Comparison of ENCODE assay signal across 26 mouse cellular contexts in the genomic region with DNA sequence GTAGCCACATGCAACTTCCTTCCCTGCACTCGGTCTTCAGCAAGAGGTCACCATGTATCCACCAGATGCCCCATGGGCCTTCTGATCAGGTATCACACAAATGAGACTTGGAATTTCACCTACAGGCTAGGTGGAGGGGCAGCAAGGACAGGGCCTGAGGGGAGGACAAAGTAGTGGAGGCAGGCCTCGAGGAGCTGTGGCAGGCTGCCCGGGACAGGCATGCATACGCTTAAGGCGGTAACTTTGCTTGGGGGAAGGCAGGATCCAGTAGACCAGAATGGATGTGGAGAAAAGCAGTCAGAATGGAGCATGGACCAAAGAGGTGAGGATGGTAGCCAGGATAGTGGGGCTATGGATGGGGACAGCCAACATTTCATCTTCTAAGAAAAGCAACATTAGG. TPM values are rescaled to one million over a fixed set of nuclear protein-coding genes. Genes with fewer than 3 reads are reported as not detected.
DNase-seq lines count a peak whose midpoint lies in the region; ATAC-seq and TF ChIP-seq lines count a peak whose summit lies in the region.
"Had no signal": no experiment of that assay in that cellular context is flagged by ENCODE, and none has a peak within 500 bp of the region (broad histone marks: within the 10 kb centered on the region; RNA-seq: fewer than 3 reads in every experiment).

No protein-coding gene starts in this region.

- no peak for DNase-seq in heart, adult 2 months
- peak; percentile 43 to 57 for DNase-seq in kidney, postnatal 25 days
- DNase-seq in kidney, postnatal 14 days = no peak
- no peak for DNase-seq in left cerebral cortex, postnatal 14 days (ENCODE audit: low spot score in 2 of 2)
- DNase-seq: cerebellum, adult 8-10 months; gastrocnemius, postnatal 10 days; heart, adult 11 months; heart, postnatal 10 days; lung, adult 2 months; right cerebral cortex, postnatal 4 days had no signal

- H3K4me3 ChIP-seq in heart, embryonic 13.5 days = no peak overlapping the region
- H3K4me3 ChIP-seq in heart, adult 2 months = no peak overlapping the region
- peak overlapping the region; percentile 58 for H3K4me3 ChIP-seq in E14TG2a.4 (replicated peaks; ENCODE audit: low read length)
- H3K4me3 ChIP-seq in embryonic facial prominence, embryonic 13.5 days = no peak overlapping the region
- H3K4me3 ChIP-seq: erythroblast, embryonic 14.5 days; hindbrain, embryonic 12.5 days; intestine, embryonic 15.5 days; limb, embryonic 13.5 days had no signal

- no peaks in the 10 kb centered on the region for H3K27me3 ChIP-seq in heart, embryonic 13.5 days (replicated peaks)
- no peaks in the 10 kb centered on the region for H3K27me3 ChIP-seq in heart, adult 2 months (ENCODE audit: control insufficient read depth, insufficient read depth, low read length)
- no peaks in the 10 kb centered on the region for H3K27me3 ChIP-seq in E14TG2a.4 (ENCODE audit: insufficient read depth, low read length)
- H3K27me3 ChIP-seq in embryonic facial prominence, embryonic 13.5 days = no peaks in the 10 kb centered on the region
- H3K27me3 ChIP-seq: CH12.LX; hindbrain, embryonic 12.5 days; intestine, embryonic 15.5 days; limb, embryonic 13.5 days had no signal

- intact Hi-C loops in heart, adult 2 months (cut with DNase I) = no loop called here
- intact Hi-C loops in left cerebral cortex, postnatal 14 days (cut with DNase I) = no loop called here

- H3K9ac ChIP-seq in heart, embryonic 13.5 days = 0 out of 2 replicates have a peak overlapping the region, but pooled peaks have one; percentile 10
- no peak overlapping the region for H3K9ac ChIP-seq in heart, adult 2 months (ENCODE audit: low read depth, low read length)
- H3K9ac ChIP-seq in embryonic facial prominence, embryonic 13.5 days = 0 out of 2 replicates have a peak overlapping the region, but pooled peaks have one; percentile 0
- H3K9ac ChIP-seq: hindbrain, embryonic 12.5 days; intestine, embryonic 15.5 days; limb, embryonic 13.5 days had no signal

- H3K36me3 ChIP-seq in heart, embryonic 13.5 days = 0 out of 2 replicates have a peak, but pooled peaks cover 7% of the 10 kb centered on the region
- H3K36me3 ChIP-seq in heart, adult 2 months (ENCODE audit: control insufficient read depth, insufficient read depth, low read length) = no peaks in the 10 kb centered on the region
- peaks cover 68% of the 10 kb centered on the region for H3K36me3 ChIP-seq in E14TG2a.4 (ENCODE audit: insufficient read depth, low read length)
- no peaks in the 10 kb centered on the region for H3K36me3 ChIP-seq in embryonic facial prominence, embryonic 13.5 days
- H3K36me3 ChIP-seq: hindbrain, embryonic 12.5 days had no signal

- no peaks in the 10 kb centered on the region for H3K9me3 ChIP-seq in heart, embryonic 13.5 days
- H3K9me3 ChIP-seq in E14TG2a.4 (ENCODE audit: low read length) = no peaks in the 10 kb centered on the region
- H3K9me3 ChIP-seq in embryonic facial prominence, embryonic 13.5 days = no peaks in the 10 kb centered on the region
- H3K9me3 ChIP-seq: hindbrain, embryonic 12.5 days; intestine, embryonic 15.5 days; limb, embryonic 13.5 days had no signal

- H3K79me2 ChIP-seq in heart, adult 2 months (replicated peaks; ENCODE audit: control insufficient read depth, insufficient read depth, low read length) = no peaks in the 10 kb centered on the region

- H3K4me2 ChIP-seq in heart, embryonic 13.5 days = no peak overlapping the region
- no peak overlapping the region for H3K4me2 ChIP-seq in embryonic facial prominence, embryonic 13.5 days
- H3K4me2 ChIP-seq: hindbrain, embryonic 12.5 days; intestine, embryonic 15.5 days; limb, embryonic 13.5 days had no signal

- no peak for TF ChIP-seq CTCF in heart, adult 2 months (IDR thresholded peaks at IDR 0.05)
- no peak for TF ChIP-seq CTCF in E14TG2a.4 (conservative IDR thresholded peaks at IDR 0.05; ENCODE audit: low read length)

- no peak for TF ChIP-seq EP300 in heart, adult 2 months (IDR thresholded peaks at IDR 0.05; ENCODE audit: insufficient read depth, low read depth, low read length)

- WGBS in heart, embryonic 13.5 days = 79% methylated on average over 5 of the region's 5 CpGs
- 75% methylated on average over 5 of the region's 5 CpGs for WGBS in heart, adult 2 months
- WGBS in embryonic facial prominence, embryonic 13.5 days = 61% methylated on average over 5 of the region's 5 CpGs

- no peak overlapping the region for H3K27ac ChIP-seq in heart, embryonic 13.5 days (replicated peaks)
- H3K27ac ChIP-seq in heart, adult 2 months = no peak overlapping the region
- no peak overlapping the region for H3K27ac ChIP-seq in embryonic facial prominence, embryonic 13.5 days
- H3K27ac ChIP-seq: hindbrain, embryonic 12.5 days; intestine, embryonic 15.5 days had no signal

- TF ChIP-seq POLR2A in heart, adult 2 months (IDR thresholded peaks at IDR 0.05; ENCODE audit: insufficient read depth, low read depth, low read length) = no peak

- no peak for ATAC-seq in heart, embryonic 13.5 days (ENCODE audit: extremely low read depth, insufficient number of reproducible peaks, low FRiP score, low TSS enrichment)
- no peak for ATAC-seq in embryonic facial prominence, embryonic 13.5 days (ENCODE audit: insufficient number of reproducible peaks, insufficient read depth, low FRiP score, low TSS enrichment, low read depth)
- ATAC-seq in CD4-positive, CD25-positive, alpha-beta regulatory T cell, adult 4 months = no peak
- ATAC-seq: forebrain, embryonic 14.5 days; intestine, embryonic 15.5 days had no signal

- H3K4me1 ChIP-seq in heart, embryonic 13.5 days = peaks cover 96% of the 10 kb centered on the region
- peaks cover 4% of the 10 kb centered on the region; the same call in 1 of the 2 replicates for H3K4me1 ChIP-seq in heart, adult 2 months (ENCODE audit: control insufficient read depth, insufficient read depth, low read length)
- peaks cover 99% of the 10 kb centered on the region for H3K4me1 ChIP-seq in E14TG2a.4 (replicated peaks; ENCODE audit: low read depth, low read length)
- H3K4me1 ChIP-seq in embryonic facial prominence, embryonic 13.5 days = peaks cover 70% of the 10 kb centered on the region

RNA-seq across cellular contexts. Expression of a gene that starts 18.1 kb away (rescaled TPM):
- 18.7 and 23.3 TPM in 2 replicates for polyA plus RNA-seq in heart, embryonic 13.5 days (2015; fragmentation: Nextera tagmentation; extraction: Ambion mirVana)
- total RNA-seq in heart, adult 2 months (2021) = 10 to 100 TPM; 21.9 to 22.4 TPM
- 38.8 and 46.1 TPM in 2 replicates for polyA plus RNA-seq in heart, adult 2 months (2012; rRNA removed)
- 32.8 and 33.3 TPM in 2 replicates for polyA plus RNA-seq in embryonic facial prominence, embryonic 13.5 days (2015; fragmentation: Nextera tagmentation; extraction: Ambion mirVana)
- 10 to 100 TPM; 59.8 to 61.6 TPM for total RNA-seq in left cerebral cortex, postnatal 14 days (2021)
- polyA plus RNA-seq in CD4-positive, CD25-positive, alpha-beta regulatory T cell, adult 4 months (2017; shearing (Covaris generic)) = 1 to 10 TPM; 7.4 to 7.5 TPM

RNA-seq across cellular contexts. Expression of a gene that starts 18.2 kb away (rescaled TPM):
- 27.9 and 30.5 TPM in 2 replicates for polyA plus RNA-seq in heart, embryonic 13.5 days (2015; fragmentation: Nextera tagmentation; extraction: Ambion mirVana)
- total RNA-seq in heart, adult 2 months (2021) = 1 to 10 TPM; 8.8 to 9.4 TPM
- 6.4 and 7.6 TPM in 2 replicates for polyA plus RNA-seq in heart, adult 2 months (2012; rRNA removed)
- 35.8 and 36.0 TPM in 2 replicates for polyA plus RNA-seq in embryonic facial prominence, embryonic 13.5 days (2015; fragmentation: Nextera tagmentation; extraction: Ambion mirVana)
- total RNA-seq in left cerebral cortex, postnatal 14 days (2021) = 1 to 10 TPM; 8.7 to 10.0 TPM
- polyA plus RNA-seq in CD4-positive, CD25-positive, alpha-beta regulatory T cell, adult 4 months (2017; shearing (Covaris generic)) = 1 to 10 TPM; 1.9 to 2.1 TPM

RNA-seq across cellular contexts. Expression of a gene that starts 32.8 kb away (rescaled TPM):
- polyA plus RNA-seq in heart, embryonic 13.5 days (2015; fragmentation: Nextera tagmentation; extraction: Ambion mirVana) = not detected in 2 replicates
- total RNA-seq in heart, adult 2 months (2021) = not detected
- not detected in 2 replicates for polyA plus RNA-seq in heart, adult 2 months (2012; rRNA removed)
- polyA plus RNA-seq in embryonic facial prominence, embryonic 13.5 days (2015; fragmentation: Nextera tagmentation; extraction: Ambion mirVana) = 0.18 TPM in 1 of 2 replicates, not detected in the other
- total RNA-seq in left cerebral cortex, postnatal 14 days (2021) = under 1 TPM; 0.36 to 0.53 TPM
- not detected for polyA plus RNA-seq in CD4-positive, CD25-positive, alpha-beta regulatory T cell, adult 4 months (2017; shearing (Covaris generic))
- total RNA-seq: adrenal gland, adult 18-20 months; CH12.LX; gastrocnemius, postnatal 10 days; heart, postnatal 10 days; megakaryocyte progenitor cell, adult 5-6 weeks had no signal
- polyA plus RNA-seq: embryonic facial prominence, embryonic 11.5 days; forebrain, embryonic 14.5 days; hindbrain, embryonic 12.5 days; intestine, embryonic 15.5 days; limb, embryonic 13.5 days had no signal

RNA-seq across cellular contexts. Expression of a gene that starts 39.1 kb away (rescaled TPM):
- polyA plus RNA-seq in heart, embryonic 13.5 days (2015; fragmentation: Nextera tagmentation; extraction: Ambion mirVana) = not detected in 2 replicates
- not detected for total RNA-seq in heart, adult 2 months (2021)
- polyA plus RNA-seq in heart, adult 2 months (2012; rRNA removed) = not detected in 2 replicates
- not detected in 2 replicates for polyA plus RNA-seq in embryonic facial prominence, embryonic 13.5 days (2015; fragmentation: Nextera tagmentation; extraction: Ambion mirVana)
- total RNA-seq in left cerebral cortex, postnatal 14 days (2021) = not detected
- not detected for polyA plus RNA-seq in CD4-positive, CD25-positive, alpha-beta regulatory T cell, adult 4 months (2017; shearing (Covaris generic))
- total RNA-seq: adrenal gland, adult 18-20 months; CH12.LX; common myeloid progenitor, adult 5-6 weeks; gastrocnemius, postnatal 10 days; heart, postnatal 10 days; layer of hippocampus, postnatal 14 days; megakaryocyte progenitor cell, adult 5-6 weeks; midbrain, postnatal 0 days had no signal
- polyA plus RNA-seq: embryonic facial prominence, embryonic 11.5 days; erythroblast, embryonic 14.5 days; forebrain, embryonic 14.5 days; hindbrain, embryonic 12.5 days; limb, embryonic 13.5 days; lung, adult 2 months; midbrain, postnatal 0 days had no signal

RNA-seq across cellular contexts. Expression of a gene that starts 51.3 kb away (rescaled TPM):
- not detected in 2 replicates for polyA plus RNA-seq in heart, embryonic 13.5 days (2015; fragmentation: Nextera tagmentation; extraction: Ambion mirVana)
- not detected for total RNA-seq in heart, adult 2 months (2021)
- polyA plus RNA-seq in heart, adult 2 months (2012; rRNA removed) = 0.49 TPM in 1 of 2 replicates, not detected in the other
- polyA plus RNA-seq in embryonic facial prominence, embryonic 13.5 days (2015; fragmentation: Nextera tagmentation; extraction: Ambion mirVana) = 0.23 TPM in 1 of 2 replicates, not detected in the other
- 1 to 10 TPM in 1 of 2 experiments, under 1 TPM in 1; 0.53 to 1.1 TPM for total RNA-seq in left cerebral cortex, postnatal 14 days (2021)
- polyA plus RNA-seq in CD4-positive, CD25-positive, alpha-beta regulatory T cell, adult 4 months (2017; shearing (Covaris generic)) = not detected
- total RNA-seq: adrenal gland, adult 18-20 months; CH12.LX; common myeloid progenitor, adult 5-6 weeks; gastrocnemius, postnatal 10 days; heart, postnatal 10 days; megakaryocyte progenitor cell, adult 5-6 weeks had no signal
- polyA plus RNA-seq: embryonic facial prominence, embryonic 11.5 days; erythroblast, embryonic 14.5 days; forebrain, embryonic 14.5 days; hindbrain, embryonic 12.5 days; limb, embryonic 13.5 days had no signal

Comparison
In these comparisons a context has a peak if more than half of its experiments do, and no peak if none do; other contexts are left out.
1. DNase-seq: peak in kidney, postnatal 25 days (2 of 2); none in heart, adult 2 months (0 of 2), kidney, postnatal 14 days (single experiment) and left cerebral cortex, postnatal 14 days (0 of 2).